Mouse (Mus musculus) intestine, embryonic 16.5 days (tissue): ENCODE data around the gene Lcorl. TPM values are rescaled to one million over a fixed set of nuclear protein-coding genes. Genes with fewer than 3 reads are reported as not detected.

Experiments used
- ATAC-seq: fragments of 200-750 bp; cut with Nextera tagmentation; 2 replicates; pipeline ENCODE4 v1.8.0; 2017; ENCODE audit warnings: moderate TSS enrichment, moderate library complexity
- H3K27ac ChIP-seq: fragments of 300-500 bp; sonication (generic); 2 replicates; pipeline ENCODE4 v1.5.1; 2014; ENCODE audit warnings: mild to moderate bottlenecking, low read length
- H3K27me3 ChIP-seq: fragments of 300-500 bp; sonication (generic); replicated peaks from 2 replicates; pipeline ENCODE4 v1.6.1; 2014; ENCODE audit warnings: low read length, control low read depth, mixed read lengths; ENCODE audit not compliant: control insufficient read depth, insufficient read depth
- H3K36me3 ChIP-seq: fragments of 300-500 bp; sonication (generic); 2 replicates; pipeline ENCODE4 v1.6.1; 2014; ENCODE audit warnings: low read length, control low read depth; ENCODE audit not compliant: control insufficient read depth, insufficient read depth
- H3K4me1 ChIP-seq: fragments of 300-500 bp; sonication (generic); 2 replicates; pipeline ENCODE4 v1.6.1; 2014; ENCODE audit warnings: low read length, control low read depth, mixed read lengths; ENCODE audit not compliant: control insufficient read depth, insufficient read depth
- H3K4me2 ChIP-seq: fragments of 300-500 bp; sonication (generic); 2 replicates; pipeline ENCODE4 v1.6.1; 2014; ENCODE audit warnings: low read depth, low read length, control low read depth
- H3K4me3 ChIP-seq: fragments of 300-500 bp; sonication (generic); 2 replicates; pipeline ENCODE4 v1.5.1; 2014; ENCODE audit warnings: mild to moderate bottlenecking, low read length
- H3K9ac ChIP-seq: fragments of 300-500 bp; sonication (generic); 2 replicates; pipeline ENCODE4 v1.6.1; 2014; ENCODE audit warnings: low read depth, low read length
- H3K9me3 ChIP-seq: fragments of 300-500 bp; sonication (generic); 2 replicates; pipeline ENCODE4 v1.6.1; 2016; ENCODE audit warnings: low read length, control low read depth; ENCODE audit not compliant: control insufficient read depth
- WGBS: fragments of 180-500 bp; shearing (Covaris S2); extraction: QIAGEN DNeasy Blood & Tissue Kit; methylation state at CpG from one replicate; pipeline ENCODE4 v1.1.7; 2014; 5-methylcytosine and 5-hydroxymethylcytosine counted together
- polyA plus RNA-seq: library from polyadenylated mRNA; unstranded; fragments of >200 nt; fragmentation: Nextera tagmentation; extraction: Ambion mirVana; gene quantifications from 2 replicates; pipeline ENCODE4 v1.2.1, GENCODE M21; 2015

Gene Lcorl
- 22.9 and 23.8 TPM in 2 replicates for polyA plus RNA-seq

DNA sequence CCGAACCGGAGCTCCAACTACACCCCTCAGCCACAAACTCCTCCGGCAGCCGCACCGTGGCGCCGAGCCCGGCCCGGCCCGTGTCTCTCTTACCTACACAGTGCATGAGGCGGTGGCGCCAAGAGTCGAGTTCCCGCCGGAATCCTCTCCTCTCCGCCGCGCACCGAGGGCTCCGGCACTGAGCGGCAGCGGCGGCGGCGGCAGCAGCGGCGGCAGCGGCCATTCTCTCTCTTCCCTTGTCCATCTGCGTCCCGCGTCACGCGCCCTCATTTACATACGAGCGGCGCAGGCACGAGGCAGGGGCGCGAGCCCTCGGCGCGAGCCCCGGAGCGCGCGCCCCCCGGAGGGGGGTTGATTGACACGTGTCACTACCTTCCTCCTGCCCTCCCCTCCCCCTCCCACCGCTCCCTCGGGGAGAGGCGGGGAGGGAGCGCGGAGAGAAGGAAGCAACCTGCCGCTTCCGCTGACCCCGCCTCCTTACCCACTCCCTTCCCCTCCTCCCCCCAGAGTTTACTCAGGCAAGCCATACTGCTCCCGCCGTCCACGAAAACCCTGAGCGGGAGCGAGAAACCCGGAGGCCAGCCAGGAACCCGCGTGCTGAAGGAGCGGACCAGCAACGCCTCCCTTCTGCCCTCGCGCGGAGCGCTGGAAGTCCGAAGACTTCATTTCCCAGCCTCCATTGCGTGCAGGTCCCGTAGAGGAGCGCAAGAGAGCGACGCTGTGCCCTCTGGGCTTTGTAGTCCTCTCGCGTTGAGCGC, at the start of gene Lcorl:
Gene Lcorl, minus strand, starts transcription at position 362 of the 758 bp plus-strand sequence.
- ATAC-seq: peak; percentile 98

DNA sequence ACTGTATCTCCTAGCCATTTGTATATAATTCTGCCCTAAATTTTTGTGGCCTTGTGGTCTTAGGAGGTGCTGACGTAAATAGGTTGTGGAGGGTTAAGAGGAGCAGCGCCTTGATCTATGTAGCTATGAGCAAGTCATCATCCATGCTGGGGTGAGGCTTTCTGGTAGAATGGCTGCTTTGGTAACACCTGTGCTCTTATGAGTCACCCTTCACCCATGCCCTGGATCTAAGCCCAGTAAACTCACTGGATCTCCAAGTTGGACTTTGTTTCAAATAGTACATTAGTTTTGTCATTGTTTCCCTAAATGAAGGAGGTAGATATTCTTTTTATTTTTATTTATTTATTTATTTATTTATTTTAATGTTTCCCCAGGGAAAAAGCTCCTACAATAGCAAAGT, 47.3 kb upstream of the Lcorl start:
- H3K36me3 ChIP-seq: no peaks in the 10 kb centered on the region
- no peak overlapping the region for H3K4me3 ChIP-seq
- H3K27me3 ChIP-seq: no peaks in the 10 kb centered on the region
- no peaks in the 10 kb centered on the region for H3K4me1 ChIP-seq
- no peak overlapping the region for H3K4me2 ChIP-seq
- no peak overlapping the region for H3K27ac ChIP-seq
- ATAC-seq: no peak
- 90% methylated on average over 2 of the region's 2 CpGs for WGBS
- no peaks in the 10 kb centered on the region for H3K9me3 ChIP-seq
- no peak overlapping the region for H3K9ac ChIP-seq

More for the DNA sequence above, at the start of gene Lcorl:
- Histone ChIP-seq H3K36me3 (no peaks in the 10 kb centered on the region), H3K9ac (peak within 1 kb of the TSS; percentile 96), H3K4me2 (peak within 1 kb of the TSS; percentile 79), H3K4me1 (0 out of 2 replicates have a peak, but pooled peaks cover 5% of the 10 kb centered on the region), H3K9me3 (no peaks in the 10 kb centered on the region), H3K27me3 (no peaks in the 10 kb centered on the region), H3K27ac (peak within 1 kb of the TSS; percentile 98), H3K4me3 (peak within 1 kb of the TSS; percentile 96)
- under 1% methylated on average over 58 of the region's 79 CpGs for WGBS

DNA sequence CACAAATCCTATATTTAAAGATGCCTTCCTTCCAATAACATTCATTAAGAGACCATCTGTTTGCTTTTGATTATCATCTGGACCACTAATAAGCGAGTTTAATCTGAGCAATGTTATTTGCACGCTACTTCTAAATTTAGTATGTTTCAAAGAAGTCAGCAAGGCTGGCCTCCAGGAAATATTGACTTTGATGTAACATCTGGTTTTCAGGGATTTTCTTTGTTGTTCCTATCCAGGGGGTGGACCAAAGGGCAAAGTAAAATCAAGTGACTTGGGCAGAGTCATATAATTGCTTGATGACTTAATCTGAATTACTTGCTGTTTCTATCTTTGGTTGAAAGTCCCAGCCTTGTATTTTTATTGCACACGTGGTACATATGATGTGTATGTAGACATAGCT, 45.8 kb upstream of the Lcorl start:
- no peak overlapping the region for H3K4me3 ChIP-seq
- ATAC-seq: no peak
- no peaks in the 10 kb centered on the region for H3K9me3 ChIP-seq
- H3K4me2 ChIP-seq: no peak overlapping the region
- H3K4me1 ChIP-seq: no peaks in the 10 kb centered on the region
- no peaks in the 10 kb centered on the region for H3K27me3 ChIP-seq
- no peak overlapping the region for H3K27ac ChIP-seq
- H3K9ac ChIP-seq: no peak overlapping the region
- no peaks in the 10 kb centered on the region for H3K36me3 ChIP-seq
- 66% methylated on average over 3 of the region's 3 CpGs for WGBS

DNA sequence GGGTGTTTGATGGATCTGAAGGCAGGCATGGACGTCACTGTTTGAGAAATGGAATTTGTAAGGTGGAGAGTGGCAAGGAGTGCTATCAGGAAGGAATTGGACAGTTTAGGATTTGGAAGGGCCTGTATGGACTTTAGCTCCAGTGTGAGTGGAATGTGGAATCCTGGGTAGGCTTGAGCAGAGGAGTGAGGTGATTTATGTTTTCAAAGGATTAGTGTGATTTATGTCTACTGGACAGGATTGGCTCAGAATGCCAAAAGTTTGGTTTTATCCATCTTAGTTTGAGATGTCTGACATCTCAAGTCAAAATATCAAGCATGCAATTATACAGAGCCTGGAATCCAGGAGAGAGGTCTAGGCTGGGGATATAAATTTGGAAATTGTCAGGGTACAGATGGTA, 37.9 kb upstream of the Lcorl start:
- 50% methylated on average over 1 of the region's 1 CpGs for WGBS
- Histone ChIP-seq H3K4me1 (no peaks in the 10 kb centered on the region), H3K9me3 (no peaks in the 10 kb centered on the region), H3K27ac (no peak overlapping the region), H3K36me3 (no peaks in the 10 kb centered on the region), H3K4me3 (no peak overlapping the region), H3K4me2 (no peak overlapping the region), H3K27me3 (no peaks in the 10 kb centered on the region), H3K9ac (no peak overlapping the region)
- ATAC-seq: no peak

DNA sequence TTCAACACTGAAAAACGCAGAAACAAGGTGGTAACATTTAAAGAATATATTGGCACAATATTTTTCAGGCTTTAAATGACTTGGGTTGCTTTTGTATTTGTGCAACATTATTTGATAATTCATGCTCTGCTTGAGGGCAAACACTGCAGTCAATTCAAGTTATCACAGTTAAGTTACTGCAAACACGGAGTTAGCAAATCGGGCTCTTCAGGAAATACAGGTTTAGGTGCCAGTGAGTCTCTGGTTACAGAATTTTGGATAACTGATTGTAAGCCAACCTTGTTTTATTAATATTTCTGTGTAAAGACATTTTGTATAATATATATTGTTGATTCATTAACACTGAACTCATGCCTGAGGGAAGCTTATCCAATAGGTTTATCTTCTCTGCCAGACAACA, 36.3 kb upstream of the Lcorl start:
- H3K27me3 ChIP-seq: no peaks in the 10 kb centered on the region
- H3K9me3 ChIP-seq: no peaks in the 10 kb centered on the region
- ATAC-seq: no peak
- WGBS: 69% methylated on average over 3 of the region's 3 CpGs
- no peak overlapping the region for H3K4me2 ChIP-seq
- no peaks in the 10 kb centered on the region for H3K36me3 ChIP-seq
- no peak overlapping the region for H3K9ac ChIP-seq
- no peak overlapping the region for H3K27ac ChIP-seq
- no peaks in the 10 kb centered on the region for H3K4me1 ChIP-seq
- H3K4me3 ChIP-seq: no peak overlapping the region

DNA sequence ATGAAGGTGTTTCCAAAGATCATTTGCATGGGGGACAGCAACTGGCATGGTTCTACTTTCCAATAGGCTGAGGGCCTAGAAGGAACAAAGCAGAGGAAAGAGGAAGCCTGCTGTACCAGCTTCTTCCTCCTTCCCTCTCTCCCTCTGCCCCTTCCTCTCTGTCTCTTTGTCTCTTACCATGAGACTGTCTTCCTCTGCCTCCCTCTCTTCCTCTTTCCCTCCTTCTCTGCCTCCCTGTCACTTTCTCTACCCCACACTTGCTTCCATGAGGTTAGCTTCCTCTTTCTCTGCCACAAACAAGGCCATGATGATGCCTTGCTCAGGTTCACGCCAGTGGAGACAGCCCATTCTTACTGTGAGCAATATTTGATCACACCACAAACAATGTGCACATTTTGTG, 18.9 kb upstream of the Lcorl start:
- H3K4me1 ChIP-seq: no peaks in the 10 kb centered on the region
- H3K9ac ChIP-seq: no peak overlapping the region
- no peak overlapping the region for H3K27ac ChIP-seq
- no peaks in the 10 kb centered on the region for H3K27me3 ChIP-seq
- no peaks in the 10 kb centered on the region for H3K36me3 ChIP-seq
- H3K4me3 ChIP-seq: no peak overlapping the region
- no peaks in the 10 kb centered on the region for H3K9me3 ChIP-seq
- ATAC-seq: no peak
- H3K4me2 ChIP-seq: no peak overlapping the region
- WGBS: 85% methylated on average over 1 of the region's 1 CpGs

DNA sequence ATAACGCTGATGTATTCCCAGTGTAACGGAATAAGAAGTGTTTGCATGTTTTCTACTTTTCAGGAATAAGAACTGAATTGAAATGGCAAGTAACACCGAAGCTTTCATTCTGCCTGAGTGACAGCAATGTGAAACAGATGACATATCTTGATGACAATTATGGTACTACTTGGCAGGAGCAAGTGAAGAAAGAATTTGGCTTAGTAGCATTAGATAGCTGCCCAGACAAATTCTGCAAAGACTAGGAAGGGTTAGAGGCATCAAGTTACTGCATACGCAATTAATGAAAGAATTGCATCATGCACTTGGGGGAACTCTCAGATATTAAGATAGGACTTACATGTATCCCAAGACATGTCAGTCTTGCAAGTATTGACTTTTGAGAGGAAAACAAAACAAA, 18.1 kb upstream of the Lcorl start:
- Histone ChIP-seq H3K27me3 (no peaks in the 10 kb centered on the region), H3K9me3 (no peaks in the 10 kb centered on the region), H3K9ac (no peak overlapping the region), H3K36me3 (no peaks in the 10 kb centered on the region), H3K4me3 (no peak overlapping the region), H3K4me2 (no peak overlapping the region), H3K4me1 (no peaks in the 10 kb centered on the region), H3K27ac (no peak overlapping the region)
- WGBS: 89% methylated on average over 4 of the region's 4 CpGs
- no peak for ATAC-seq

DNA sequence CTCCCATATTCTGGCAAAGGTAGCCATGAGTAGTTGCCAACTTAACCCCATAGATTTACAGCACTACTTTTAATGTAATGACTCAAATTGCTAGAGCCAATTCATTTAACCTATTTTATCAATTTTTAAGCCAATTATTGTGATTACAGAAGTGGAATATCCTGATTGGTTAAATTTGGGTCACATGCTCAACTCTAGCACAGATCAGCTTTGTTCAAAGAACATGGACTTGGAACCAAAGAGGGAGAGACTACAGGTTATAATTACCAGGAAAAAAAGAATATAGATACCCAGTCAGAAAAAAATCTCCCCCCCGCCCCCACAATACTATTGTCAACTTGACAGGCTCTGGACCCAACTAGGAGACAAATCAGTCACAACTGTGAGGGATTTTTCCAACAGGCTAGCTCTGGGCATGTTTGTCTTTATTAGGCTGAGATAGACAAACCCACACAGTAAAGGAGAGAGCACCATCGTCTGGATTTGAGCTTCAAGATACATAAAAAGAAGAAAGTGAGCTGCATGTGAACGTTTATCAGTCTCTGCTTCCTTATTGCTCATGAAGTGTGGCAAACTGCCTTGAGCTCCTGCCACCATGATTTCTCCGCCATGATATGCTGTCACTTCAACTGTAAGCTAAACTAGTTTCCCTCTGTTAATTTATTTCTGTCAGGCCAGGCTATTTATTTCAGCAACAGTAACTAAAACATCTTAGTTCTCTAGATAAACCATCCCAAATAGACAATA, 17.0 kb upstream of the Lcorl start:
- Histone ChIP-seq H3K27ac (no peak overlapping the region), H3K9ac (no peak overlapping the region), H3K4me3 (no peak overlapping the region), H3K9me3 (no peaks in the 10 kb centered on the region), H3K4me1 (no peaks in the 10 kb centered on the region), H3K27me3 (no peaks in the 10 kb centered on the region), H3K36me3 (no peaks in the 10 kb centered on the region), H3K4me2 (no peak overlapping the region)
- ATAC-seq: no peak
- WGBS: 79% methylated on average over 4 of the region's 4 CpGs

DNA sequence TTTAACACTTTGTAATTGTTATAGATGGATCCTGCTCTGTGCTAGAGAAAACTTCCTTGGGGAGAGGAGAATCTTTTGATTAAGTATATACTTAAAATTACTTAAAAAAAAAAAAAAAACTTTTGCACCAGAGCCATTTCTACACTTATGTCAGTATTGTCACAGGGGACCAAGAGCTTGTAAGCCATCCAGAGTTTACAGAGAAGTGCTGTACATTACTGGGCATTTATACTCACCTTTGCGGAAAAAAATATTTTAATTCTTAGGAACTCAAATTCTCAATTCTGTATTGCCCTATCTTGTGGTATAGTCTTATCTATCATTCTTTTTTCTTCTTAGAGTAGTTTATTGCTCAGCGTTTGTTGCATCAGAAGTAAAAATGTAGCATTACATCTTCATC, 953 bp upstream of the Lcorl start:
- Histone ChIP-seq H3K4me1 (0 out of 2 replicates have a peak, but pooled peaks cover 5% of the 10 kb centered on the region), H3K9ac (peak overlapping the region; percentile 96), H3K4me3 (peak overlapping the region; percentile 96), H3K27ac (no peak overlapping the region), H3K36me3 (no peaks in the 10 kb centered on the region), H3K27me3 (no peaks in the 10 kb centered on the region), H3K9me3 (no peaks in the 10 kb centered on the region), H3K4me2 (peak overlapping the region; percentile 79)
- ATAC-seq: no peak
- WGBS: 80% methylated on average over 2 of the region's 2 CpGs
